Mouse (Mus musculus) right cerebral cortex, adult 2 months (tissue): Measurements from ENCODE around the gene 1600012H06Rik.
"Not testable (repeated sequence)": the region's sequence is repeated elsewhere in the genome, so short reads cannot be mapped to it uniquely, and the experiment has no call there.

Experiments used
- DNase-seq, 2 experiments: peaks; one replicate each; pipeline ENCODE4 v3.0.0; 2021 to 2022; ENCODE audit warnings: low spot score in 2 of 2

The 1600012H06Rik gene

DNA sequence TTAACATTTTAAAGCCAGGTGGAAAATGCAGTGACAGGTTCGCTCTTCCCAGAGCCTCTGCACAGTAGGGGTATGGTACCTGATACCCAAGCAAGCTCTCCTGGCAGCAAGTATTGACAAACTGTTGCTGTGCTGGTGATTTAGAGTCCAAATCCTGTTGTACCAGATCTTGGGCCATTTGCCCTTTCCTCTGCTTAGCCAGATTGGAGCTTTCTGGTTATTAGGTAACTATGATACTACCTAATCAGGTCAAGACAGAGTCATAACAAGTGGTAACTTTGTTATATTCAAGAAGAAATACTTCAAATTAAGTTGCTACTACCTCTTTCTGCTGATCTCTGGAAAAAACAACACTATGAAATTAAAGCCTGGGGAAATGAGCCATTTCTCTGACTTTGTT is 1.6 kb downstream of the 1600012H06Rik start:
- DNase-seq = no peak

DNA sequence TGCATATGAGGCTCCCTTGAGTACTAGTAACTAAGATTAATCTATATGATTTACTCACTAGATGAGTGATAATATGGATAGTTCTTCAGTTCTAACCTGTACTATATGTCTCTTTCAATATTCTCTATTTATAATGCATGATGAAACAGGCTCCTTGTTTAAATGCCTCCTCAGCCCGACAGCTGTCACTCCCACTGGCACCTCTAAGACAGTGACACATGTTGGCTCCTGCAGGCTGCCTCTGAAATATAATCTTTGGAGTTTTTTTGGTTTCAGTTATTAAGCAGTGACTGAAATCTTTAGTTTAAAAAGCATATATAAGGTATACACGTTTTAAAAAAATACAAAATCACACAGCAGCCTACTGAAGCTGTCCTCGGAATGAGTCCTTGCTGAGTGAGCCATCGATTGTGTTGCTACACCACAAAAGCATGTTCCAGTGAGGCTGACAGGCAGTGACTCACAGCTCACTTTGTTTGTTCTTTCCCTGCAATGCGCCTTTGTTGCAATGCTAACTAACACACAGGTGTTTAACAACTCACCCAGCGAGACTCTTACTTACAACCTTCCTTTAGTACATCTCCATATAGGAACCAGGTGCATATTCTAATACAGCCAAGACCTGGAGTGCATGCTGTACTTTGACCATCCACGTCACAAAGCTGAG is 6.3 kb downstream of the 1600012H06Rik start:
- peak in 1 of 2 experiments; percentile 7 for DNase-seq

DNA sequence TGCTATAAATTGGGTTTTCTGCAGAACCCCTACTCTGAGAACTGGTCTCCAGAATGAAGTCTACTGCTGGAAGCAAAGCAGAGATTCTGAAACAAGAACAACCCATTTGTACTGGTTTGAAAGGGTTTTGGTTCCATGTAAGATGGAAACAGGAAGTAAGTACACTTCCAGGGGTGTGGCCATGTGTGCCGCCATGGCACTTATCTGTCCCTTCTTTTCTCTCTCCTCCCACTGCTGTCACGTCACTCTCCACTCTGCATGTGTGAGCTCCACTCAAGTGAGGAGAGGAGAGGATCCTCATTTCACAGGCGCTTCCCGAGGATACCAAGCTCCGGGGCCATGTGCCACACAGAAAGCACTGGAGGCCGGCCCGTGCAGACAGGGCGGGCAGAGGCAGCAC is 10.5 kb downstream of the 1600012H06Rik start:
- DNase-seq = no peak

DNA sequence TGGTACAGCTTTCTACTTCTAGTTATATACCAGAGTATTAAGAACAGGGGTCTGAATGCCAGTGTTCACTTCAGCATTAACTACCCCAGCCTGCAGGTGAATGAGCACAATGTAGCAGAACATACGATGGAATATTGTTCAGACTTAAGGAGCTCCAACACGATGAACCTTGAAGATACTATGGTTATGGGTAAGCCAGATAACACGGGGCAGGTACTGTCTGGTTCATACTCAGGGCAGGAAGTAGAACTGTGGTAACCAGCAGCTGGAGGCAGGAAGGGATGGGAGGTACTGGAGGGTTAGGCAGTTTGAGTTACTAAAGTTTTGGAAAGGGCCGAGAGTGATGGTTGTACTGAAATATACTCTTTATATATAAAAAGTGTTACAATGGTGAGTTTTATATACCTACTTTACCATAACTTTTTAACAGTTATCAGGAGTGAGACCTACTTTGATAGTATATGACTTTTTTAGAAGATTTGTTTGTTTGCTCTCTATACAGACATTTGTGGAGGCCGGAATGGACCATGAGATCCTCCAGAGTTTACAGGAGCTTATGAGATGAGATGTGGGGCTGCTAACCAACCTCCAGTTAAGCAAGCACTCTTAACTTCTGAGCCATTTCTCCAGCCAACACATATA is 15.8 kb downstream of the 1600012H06Rik start:
- no peak for DNase-seq

DNA sequence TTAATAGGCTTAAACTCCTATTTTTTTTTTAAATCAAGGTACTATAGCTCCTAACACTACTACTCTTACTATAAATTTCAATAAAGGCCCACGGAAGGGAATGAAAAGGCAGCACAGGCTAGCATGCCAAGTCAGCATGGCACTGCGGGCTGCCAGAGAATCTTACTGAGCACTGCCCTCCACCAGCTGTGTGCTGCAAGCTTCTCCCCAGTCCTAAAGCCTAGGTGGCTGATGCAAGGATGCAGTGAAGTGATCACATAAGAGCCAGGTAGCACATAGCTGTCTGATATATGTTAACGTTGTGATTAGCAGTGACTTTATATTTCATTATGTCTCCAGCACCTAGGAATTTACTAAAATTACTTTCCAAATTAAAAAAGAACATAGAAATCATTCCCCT is 17.0 kb downstream of the 1600012H06Rik start:
- DNase-seq = no peak

DNA sequence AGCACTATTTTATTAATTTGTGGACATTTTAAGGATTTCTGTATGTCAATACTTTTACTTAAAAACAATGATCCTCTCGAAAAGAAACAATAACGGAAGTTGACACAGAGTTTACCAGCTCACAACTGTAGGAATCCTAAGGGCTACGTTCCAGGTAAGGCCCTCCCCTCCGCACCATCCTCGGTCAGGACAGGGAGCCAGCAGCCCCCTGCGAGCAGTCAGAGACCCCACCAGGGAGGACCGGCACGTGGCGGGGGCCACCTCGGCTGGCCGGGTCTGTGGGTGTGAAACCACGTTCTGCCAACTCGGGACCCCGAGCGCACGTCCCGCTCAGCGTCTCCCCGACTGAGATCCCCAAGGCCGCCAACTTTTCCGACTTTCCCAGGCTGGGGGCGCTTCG is 17.5 kb downstream of the 1600012H06Rik start:
- DNase-seq = peak in 1 of 2 experiments; percentile 13

DNA sequence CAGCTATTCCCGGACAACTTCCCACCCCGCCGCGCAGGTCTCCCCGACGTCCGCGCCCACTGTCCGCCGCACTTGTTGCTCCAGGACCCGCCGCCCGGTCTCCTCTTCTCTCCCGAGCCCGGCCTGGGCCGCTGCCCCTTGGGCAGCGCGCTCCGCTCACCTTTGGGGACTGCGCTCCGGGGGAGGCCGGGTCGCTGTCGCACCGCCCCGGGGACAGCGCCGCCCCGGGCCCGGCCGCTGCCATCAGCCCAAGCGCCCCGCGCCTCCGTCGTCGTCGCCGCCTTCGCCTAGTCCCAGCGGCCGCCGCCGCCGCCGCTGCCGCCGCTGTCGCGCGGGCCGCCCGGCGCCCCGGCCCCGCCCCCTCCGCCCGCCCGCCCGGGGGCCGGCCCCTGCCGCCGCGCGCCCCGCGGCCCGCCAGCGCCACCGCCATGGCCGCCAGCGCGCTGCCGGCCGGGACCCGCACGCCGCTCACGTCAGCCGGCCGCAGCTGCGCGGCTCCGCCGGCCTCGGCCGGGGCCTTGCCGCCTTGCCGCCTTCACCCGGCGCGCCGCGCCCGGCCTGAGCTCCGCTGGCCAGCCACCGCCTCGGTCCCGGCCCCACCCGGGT is 18.1 kb downstream of the 1600012H06Rik start, which contains the start of gene Phf10:
Gene Phf10, minus strand, starts transcription at position 323 of the 606 bp plus-strand sequence.
- peak in 1 of 2 experiments; percentile 13 for DNase-seq

DNA sequence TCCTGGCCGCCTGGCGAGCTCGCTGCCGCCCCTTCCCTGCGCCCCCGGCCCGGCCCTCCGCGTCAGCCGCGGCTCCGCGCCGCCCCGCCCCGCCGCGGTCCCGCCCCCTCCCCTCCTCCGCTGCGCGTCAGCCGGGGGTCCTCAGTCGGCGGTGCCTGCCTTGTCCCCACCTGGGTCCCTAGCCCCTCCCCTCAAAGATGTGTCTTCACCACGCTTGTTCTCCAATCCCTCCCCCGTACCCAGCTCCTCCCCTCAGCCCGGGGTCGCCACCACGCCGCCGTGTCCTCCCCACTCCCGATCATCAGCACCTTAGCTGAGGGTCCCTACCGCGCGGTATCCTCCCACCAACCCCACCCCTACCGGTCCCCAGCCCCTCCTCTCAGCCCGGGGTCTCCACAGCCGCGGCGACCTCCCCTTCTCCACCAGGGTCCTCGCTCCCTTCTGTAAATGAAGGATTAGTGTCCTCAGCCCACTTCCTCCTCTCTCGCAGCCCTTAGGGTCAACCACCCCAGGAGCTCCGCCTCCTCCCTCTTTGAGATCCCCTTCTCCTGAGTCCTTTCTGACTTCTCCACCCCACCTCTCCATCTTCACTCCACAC is 18.7 kb downstream of the 1600012H06Rik start:
- DNase-seq = not testable (repeated sequence)

DNA sequence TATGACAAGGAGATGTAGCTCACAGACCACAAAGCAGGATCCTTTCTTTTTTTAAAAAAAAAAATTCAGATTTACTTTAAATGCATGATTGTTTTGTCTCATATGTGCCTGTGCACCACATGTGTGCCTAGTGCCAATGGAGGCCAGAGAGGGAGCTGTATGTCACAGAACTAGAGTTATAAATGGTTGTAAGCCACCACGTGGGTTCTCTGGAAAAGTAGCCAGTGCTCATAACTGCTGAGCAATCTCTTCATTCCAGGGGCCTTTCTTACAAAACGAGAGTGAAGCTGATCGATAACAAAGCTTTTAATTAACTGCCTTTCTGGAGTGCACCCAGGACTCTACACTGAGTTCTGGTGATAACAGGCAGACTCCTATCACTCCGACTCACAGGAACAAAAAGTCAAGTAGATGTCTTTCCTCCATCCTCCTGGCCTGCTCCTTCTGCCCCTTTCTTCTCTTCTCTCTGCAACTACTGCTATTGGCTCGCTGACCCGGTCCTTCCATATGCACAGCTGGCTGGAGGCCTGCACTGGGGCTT is 25.5 kb downstream of the 1600012H06Rik start:
- DNase-seq = not testable (repeated sequence)

DNA sequence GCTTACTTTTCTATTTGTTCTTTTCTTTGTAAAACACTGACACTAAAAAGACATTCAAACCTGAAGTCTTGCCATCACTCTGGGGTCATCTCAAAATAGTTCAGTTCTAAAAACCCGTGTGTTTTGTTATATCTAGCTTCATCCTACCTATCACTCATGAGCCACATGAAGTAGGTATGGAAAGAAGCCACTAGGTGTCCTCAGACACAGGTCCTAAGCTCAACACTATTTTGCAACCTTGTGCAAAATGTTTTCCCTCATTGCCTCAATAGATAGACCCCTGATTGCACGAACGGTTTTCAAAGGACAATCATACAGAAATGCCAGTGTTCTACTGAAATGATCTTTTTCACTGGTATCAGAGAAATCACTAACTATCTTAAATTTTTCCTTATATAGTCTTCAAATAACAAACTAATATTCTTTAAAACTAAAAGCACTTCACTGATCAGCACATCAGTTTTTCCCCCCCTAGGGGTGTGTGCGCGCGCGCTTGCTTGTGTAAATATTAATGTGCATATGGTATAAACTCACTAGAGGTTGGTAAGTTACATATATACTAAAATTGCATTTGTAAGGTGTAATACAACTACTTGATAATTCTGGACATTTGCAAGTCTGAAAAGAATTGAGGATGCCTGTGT is 34.9 kb downstream of the 1600012H06Rik start:
- peak in 1 of 2 experiments; percentile 1 for DNase-seq

DNA sequence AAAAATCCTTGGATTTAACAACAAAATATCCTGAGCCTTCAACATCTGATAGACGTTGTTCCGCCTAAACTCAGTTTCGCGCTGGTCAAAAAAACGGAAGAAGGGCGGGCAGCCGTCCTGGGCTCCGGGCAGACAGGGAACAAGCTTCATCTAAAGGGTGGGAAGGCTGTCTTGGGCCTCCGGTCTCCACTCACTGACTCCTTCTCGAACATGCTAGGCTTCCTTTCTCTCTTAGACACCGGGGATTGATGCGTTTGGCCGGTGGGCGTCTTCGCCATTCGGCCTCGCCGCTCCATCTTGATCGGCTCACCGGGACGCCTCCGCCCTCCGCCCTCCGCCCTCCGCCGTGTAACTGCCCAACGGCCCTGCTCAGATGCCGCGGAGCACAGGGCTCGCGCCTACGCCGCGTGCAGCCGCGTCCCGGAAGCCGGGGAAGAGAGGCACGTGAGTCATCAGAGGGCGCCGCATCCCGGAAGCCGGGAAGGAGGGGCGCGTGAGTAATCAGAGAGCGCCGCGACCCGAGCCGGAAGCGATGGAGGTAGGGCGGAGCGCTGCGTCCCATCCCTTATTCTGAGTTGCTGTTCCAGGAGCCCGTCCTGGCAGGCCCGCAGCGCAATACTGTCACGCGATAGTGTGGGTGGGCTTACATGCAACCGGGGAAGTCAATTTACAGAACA is 35.5 kb downstream of the 1600012H06Rik start, which contains the start of the genes 9030025P20Rik and Gm3417:
Gene 9030025P20Rik, plus strand, starts transcription at position 107 of the 677 bp plus-strand sequence.
Gene Gm3417, minus strand, starts transcription at position 429 of the 677 bp plus-strand sequence.
- DNase-seq = not testable (repeated sequence)

DNA sequence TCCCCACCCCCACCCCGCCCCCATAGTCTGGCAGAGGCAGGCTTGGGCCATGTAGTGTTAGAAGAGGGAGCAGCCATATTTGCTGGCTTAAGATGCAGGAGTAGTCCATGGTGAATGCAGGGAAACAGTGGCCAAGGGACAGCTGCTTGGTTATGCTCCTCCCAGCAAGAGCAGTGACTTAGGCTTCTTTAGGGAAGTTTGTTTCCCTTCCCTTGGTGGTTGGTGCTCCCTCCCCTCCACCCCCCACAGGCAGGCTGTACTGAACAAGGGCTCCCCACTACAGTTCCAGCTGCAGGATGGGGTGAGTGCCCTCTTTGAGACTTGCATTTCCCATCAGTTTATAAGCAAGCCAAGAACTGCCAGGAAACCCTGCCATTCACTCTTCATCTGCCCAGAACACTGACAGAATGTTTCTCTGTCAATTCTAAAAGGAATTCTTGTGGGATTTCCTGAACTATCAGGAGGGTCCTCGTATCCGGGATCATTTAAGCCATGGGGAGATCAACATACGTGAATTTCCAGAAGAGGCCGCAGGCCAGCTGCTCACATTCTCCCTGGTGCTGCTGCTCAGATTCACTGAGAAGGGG is 47.2 kb downstream of the 1600012H06Rik start:
- DNase-seq = peak; percentile 2 to 7

DNA sequence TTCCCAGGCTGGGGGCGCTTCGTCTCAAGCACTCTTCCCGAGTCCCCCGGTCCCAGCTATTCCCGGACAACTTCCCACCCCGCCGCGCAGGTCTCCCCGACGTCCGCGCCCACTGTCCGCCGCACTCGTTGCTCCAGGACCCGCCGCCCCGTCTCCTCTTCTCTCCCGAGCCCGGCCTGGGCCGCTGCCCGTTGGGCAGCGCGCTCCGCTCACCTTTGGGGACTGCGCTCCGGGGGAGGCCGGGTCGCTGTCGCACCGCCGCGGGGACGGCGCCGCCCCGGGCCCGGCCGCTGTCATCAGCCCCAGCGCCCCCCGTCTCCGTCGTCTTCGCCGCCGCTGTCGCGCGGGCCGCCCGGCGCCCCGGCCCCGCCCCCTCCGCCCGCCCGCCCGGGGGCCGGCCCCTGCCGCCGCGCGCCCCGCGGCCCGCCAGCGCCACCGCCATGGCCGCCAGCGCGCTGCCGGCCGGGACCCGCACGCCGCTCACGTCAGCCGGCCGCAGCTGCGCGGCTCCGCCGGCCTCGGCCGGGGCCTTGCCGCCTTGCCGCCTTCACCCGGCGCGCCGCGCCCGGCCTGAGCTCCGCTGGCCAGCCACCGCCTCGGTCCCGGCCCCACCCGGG is 49.6 kb downstream of the 1600012H06Rik start:
- not testable (repeated sequence) for DNase-seq

DNA sequence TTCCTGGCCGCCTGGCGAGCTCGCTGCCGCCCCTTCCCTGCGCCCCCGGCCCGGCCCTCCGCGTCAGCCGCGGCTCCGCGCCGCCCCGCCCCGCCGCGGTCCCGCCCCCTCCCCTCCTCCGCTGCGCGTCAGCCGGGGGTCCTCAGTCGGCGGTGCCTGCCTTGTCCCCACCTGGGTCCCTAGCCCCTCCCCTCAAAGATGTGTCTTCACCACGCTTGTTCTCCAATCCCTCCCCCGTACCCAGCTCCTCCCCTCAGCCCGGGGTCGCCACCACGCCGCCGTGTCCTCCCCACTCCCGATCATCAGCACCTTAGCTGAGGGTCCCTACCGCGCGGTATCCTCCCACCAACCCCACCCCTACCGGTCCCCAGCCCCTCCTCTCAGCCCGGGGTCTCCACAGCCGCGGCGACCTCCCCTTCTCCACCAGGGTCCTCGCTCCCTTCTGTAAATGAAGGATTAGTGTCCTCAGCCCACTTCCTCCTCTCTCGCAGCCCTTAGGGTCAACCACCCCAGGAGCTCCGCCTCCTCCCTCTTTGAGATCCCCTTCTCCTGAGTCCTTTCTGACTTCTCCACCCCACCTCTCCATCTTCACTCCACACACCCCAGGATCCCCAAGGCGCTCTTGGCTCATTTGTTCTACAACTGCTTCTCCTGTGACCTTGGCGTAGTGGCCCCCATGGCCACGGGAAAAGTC is 50.3 kb downstream of the 1600012H06Rik start:
- DNase-seq = not testable (repeated sequence)

DNA sequence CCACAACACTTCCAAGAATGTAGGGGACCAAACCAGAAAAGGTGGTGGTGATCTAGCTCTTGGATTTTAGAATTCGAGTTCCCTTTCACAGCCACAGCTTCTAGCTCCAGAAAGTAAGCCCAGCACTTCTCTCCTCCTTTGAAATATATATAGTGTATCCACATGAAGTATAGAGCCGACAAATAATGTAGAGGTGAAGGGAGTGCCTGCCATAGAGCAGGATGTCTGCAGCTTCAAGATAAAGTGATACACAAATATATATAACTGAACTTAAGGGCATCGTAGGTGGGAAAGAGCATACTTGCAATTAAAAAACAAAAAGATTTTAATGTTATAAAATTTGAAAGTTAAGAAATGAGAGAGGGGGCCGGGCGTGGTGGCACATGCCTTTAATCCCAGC is 51.2 kb downstream of the 1600012H06Rik start:
- not testable (repeated sequence) for DNase-seq

DNA sequence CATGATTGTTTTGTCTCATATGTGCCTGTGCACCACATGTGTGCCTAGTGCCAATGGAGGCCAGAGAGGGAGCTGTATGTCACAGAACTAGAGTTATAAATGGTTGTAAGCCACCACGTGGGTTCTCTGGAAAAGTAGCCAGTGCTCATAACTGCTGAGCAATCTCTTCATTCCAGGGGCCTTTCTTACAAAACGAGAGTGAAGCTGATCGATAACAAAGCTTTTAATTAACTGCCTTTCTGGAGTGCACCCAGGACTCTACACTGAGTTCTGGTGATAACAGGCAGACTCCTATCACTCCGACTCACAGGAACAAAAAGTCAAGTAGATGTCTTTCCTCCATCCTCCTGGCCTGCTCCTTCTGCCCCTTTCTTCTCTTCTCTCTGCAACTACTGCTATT is 57.1 kb downstream of the 1600012H06Rik start:
- DNase-seq = not testable (repeated sequence)

DNA sequence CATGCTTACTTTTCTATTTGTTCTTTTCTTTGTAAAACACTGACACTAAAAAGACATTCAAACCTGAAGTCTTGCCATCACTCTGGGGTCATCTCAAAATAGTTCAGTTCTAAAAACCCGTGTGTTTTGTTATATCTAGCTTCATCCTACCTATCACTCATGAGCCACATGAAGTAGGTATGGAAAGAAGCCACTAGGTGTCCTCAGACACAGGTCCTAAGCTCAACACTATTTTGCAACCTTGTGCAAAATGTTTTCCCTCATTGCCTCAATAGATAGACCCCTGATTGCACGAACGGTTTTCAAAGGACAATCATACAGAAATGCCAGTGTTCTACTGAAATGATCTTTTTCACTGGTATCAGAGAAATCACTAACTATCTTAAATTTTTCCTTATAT is 66.1 kb downstream of the 1600012H06Rik start:
- not testable (repeated sequence) for DNase-seq
